Mouse (Mus musculus): ENCODE results near the gene Tuba4a. TPM values are rescaled to one million over a fixed set of nuclear protein-coding genes. Genes with fewer than 3 reads are reported as not detected.

Gene Tuba4a
- polyA plus RNA-seq, 1 experiment, result 188 TPM

DNA sequence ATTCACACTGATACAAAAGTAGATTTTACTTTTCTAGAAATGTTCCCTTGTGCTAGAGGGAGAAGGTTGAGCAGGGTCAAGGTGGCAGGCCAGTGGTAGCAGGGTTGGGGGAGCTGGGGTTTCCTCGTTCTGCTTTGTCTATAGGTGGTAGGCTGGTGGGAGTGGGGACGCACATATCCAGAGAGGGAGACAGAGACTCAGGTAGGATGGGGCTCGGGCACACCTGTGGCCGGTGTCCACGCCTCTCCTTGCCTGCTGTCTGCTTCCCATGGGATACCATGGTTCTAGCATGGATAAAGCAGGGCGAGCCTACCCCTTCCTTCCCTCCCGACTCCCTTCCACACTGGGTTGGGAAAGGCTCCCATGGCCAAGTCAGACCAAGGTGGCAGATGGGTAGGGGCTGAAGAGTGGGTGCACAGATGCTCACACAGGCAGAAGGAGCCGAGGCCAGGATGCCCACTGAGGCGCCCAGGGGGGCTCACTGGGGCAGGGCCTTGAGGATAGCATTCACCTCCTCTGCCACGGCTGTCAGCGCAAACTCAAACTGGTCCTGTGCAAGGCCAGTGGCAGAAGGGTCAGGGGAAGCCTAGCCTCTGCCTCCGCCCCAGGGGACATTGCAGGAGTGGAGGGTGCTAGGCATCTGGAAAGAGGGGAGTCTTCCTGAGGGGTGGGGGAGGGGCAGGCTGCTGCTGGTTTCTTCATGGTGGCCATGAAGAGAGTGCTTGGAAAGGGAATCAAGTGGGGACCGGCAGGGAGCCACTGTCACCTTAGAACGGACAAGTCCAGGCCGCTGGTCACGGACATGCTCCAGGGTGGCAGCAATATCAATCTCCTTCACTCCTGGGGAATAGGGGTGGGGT lies 27.6 kb upstream of the Tuba4a start:
- Histone ChIP-seq H3K27me3 (ENCODE audit: control insufficient read depth, insufficient read depth, low read length) (no peaks in the 10 kb centered on the region), H3K27ac (ENCODE audit: insufficient read depth, low read depth, low read length) (no peak overlapping the region), H3K4me3 (ENCODE audit: low read depth, low read length) (no peak overlapping the region), H3K4me1 (ENCODE audit: control insufficient read depth, insufficient read depth, insufficient read length, low read length) (peaks cover 10% of the 10 kb centered on the region), H3K36me3 (ENCODE audit: control insufficient read depth, insufficient read depth, low read length) (peaks cover 6% of the 10 kb centered on the region; the same call in 1 of the 2 replicates)
- whole genome bisulfite sequencing, result 86% methylated on average over 16 of the region's 16 CpGs
- TF ChIP-seq CTCF (IDR thresholded peaks at IDR 0.05; ENCODE audit: extremely low read depth, insufficient read length, insufficient replicate concordance, low read depth, low read length) (no peak), POLR2A (IDR thresholded peaks at IDR 0.05; ENCODE audit: low read depth, low read length) (no peak)

DNA sequence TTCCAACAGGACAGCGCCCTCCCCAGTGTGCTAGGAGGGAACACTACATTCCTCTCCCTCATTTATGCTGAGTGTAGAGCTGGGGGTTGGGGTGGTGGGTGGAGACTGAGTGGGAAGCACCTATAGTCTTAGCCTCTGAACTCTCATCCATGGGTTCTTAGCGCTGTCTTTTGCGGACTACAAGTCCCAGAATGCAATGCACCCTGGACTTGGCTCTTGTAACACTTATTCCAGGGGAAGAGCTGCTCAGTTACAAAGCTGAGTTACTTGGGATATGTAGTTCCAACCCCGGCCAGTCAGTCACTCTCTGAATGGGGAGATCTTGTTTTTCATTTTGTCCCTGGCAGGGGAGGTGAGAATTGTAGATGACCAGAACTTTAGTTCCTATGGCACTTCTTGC lies 25.2 kb upstream of the Tuba4a start:
- WGBS, result 39% methylated on average over 4 of the region's 4 CpGs
- TF ChIP-seq POLR2A (IDR thresholded peaks at IDR 0.05; ENCODE audit: low read depth, low read length), result no peak
- TF ChIP-seq CTCF (IDR thresholded peaks at IDR 0.05; ENCODE audit: extremely low read depth, insufficient read length, insufficient replicate concordance, low read depth, low read length), result no peak
- H3K27me3 ChIP-seq (ENCODE audit: control insufficient read depth, insufficient read depth, low read length), result no peaks in the 10 kb centered on the region

DNA sequence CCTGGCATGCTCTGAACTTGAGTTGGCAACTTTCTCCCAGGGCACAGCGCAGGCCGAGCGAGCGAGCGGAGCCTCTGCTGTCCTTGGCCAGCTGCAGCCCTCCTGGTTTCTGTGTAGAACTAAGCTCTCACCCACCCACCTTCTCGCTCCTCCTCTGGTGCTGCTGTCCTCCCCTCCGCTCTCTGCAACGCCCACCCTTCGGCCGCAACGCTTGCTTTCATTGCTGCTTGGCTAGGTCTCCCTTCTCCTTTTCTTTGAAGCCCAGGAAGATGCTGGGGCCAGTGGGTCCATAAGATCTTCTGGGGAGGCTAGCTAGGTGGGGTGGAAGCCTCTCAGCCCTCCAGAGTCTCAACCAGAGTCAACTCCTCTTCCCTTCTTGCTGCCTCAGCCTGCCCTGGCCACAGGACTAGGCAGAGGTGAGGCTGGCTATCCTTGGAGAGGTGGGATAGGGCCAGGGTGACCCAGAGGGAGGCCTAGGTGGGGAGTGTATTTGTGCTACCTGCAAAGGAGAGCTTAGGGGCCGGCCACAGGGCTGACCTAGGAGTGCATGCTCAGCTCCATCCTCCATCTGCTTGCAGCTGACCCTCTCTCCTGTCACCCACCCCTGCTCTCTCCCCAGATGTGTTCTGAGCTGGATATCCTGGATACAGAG lies 24.6 kb upstream of the Tuba4a start:
- Histone ChIP-seq H3K4me3 (ENCODE audit: low read depth, low read length) (no peak overlapping the region), H3K27me3 (ENCODE audit: control insufficient read depth, insufficient read depth, low read length) (no peaks in the 10 kb centered on the region), H3K36me3 (ENCODE audit: control insufficient read depth, insufficient read depth, low read length) (peaks cover 25% of the 10 kb centered on the region), H3K4me1 (ENCODE audit: control insufficient read depth, insufficient read depth, insufficient read length, low read length) (0 out of 2 replicates have a peak, but pooled peaks cover 5% of the 10 kb centered on the region), H3K27ac (ENCODE audit: insufficient read depth, low read depth, low read length) (no peak overlapping the region)
- WGBS, result 93% methylated on average over 12 of the region's 12 CpGs
- TF ChIP-seq CTCF (IDR thresholded peaks at IDR 0.05; ENCODE audit: extremely low read depth, insufficient read length, insufficient replicate concordance, low read depth, low read length) (no peak), POLR2A (IDR thresholded peaks at IDR 0.05; ENCODE audit: low read depth, low read length) (no peak)

More for the DNA sequence above, 25.2 kb upstream of the Tuba4a start:
- Histone ChIP-seq H3K27ac (ENCODE audit: insufficient read depth, low read depth, low read length) (no peak overlapping the region), H3K36me3 (ENCODE audit: control insufficient read depth, insufficient read depth, low read length) (peaks cover 19% of the 10 kb centered on the region), H3K4me1 (ENCODE audit: control insufficient read depth, insufficient read depth, insufficient read length, low read length) (0 out of 2 replicates have a peak, but pooled peaks cover 5% of the 10 kb centered on the region), H3K4me3 (ENCODE audit: low read depth, low read length) (no peak overlapping the region)

DNA sequence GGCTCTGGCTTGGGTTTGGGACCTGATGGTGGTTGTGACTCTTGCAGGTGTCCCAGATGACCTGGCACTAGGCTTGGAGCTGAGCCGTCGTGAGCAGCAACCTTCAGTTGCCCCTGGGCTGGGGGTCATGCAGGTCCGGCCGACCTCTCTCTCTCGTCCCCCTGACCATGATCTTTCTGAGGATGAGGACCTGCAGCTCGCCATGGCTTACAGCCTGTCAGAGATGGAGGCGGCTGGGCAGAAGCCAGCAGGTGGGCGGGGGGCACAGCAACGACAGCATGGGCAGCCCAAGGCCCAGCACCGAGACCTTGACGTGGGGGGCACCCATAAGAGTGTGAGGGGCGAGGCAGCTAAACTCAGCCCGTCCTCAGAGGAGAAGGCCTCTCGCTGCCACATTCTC lies 23.7 kb upstream of the Tuba4a start:
- Histone ChIP-seq H3K4me1 (ENCODE audit: control insufficient read depth, insufficient read depth, insufficient read length, low read length) (0 out of 2 replicates have a peak, but pooled peaks cover 2% of the 10 kb centered on the region), H3K27me3 (ENCODE audit: control insufficient read depth, insufficient read depth, low read length) (no peaks in the 10 kb centered on the region), H3K36me3 (ENCODE audit: control insufficient read depth, insufficient read depth, low read length) (peaks cover 25% of the 10 kb centered on the region), H3K27ac (ENCODE audit: insufficient read depth, low read depth, low read length) (no peak overlapping the region), H3K4me3 (ENCODE audit: low read depth, low read length) (no peak overlapping the region)
- TF ChIP-seq CTCF (IDR thresholded peaks at IDR 0.05; ENCODE audit: extremely low read depth, insufficient read length, insufficient replicate concordance, low read depth, low read length) (no peak), POLR2A (IDR thresholded peaks at IDR 0.05; ENCODE audit: low read depth, low read length) (no peak)
- WGBS, result 95% methylated on average over 14 of the region's 14 CpGs

DNA sequence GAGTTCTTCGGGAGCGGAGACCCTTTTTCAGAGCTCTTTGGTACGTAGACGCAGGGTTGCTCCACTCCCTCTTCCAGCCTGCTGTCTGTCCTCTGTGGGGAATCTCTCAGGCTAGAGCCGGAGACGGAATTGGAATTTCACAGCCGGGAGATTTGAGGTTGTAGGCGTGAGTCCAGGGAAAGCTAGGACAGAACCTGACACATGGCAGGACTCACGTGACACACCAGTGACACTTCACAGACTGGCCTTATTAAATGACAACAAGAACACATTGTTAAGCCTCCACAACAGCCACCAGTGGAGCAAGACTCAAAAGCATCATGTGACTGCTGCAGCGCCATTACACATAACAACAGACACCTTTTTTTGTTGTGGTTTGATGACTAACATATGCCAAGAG lies 19.9 kb upstream of the Tuba4a start:
- Histone ChIP-seq H3K27me3 (ENCODE audit: control insufficient read depth, insufficient read depth, low read length) (no peaks in the 10 kb centered on the region), H3K27ac (ENCODE audit: insufficient read depth, low read depth, low read length) (no peak overlapping the region), H3K36me3 (ENCODE audit: control insufficient read depth, insufficient read depth, low read length) (peaks cover 25% of the 10 kb centered on the region), H3K4me3 (ENCODE audit: low read depth, low read length) (no peak overlapping the region), H3K4me1 (ENCODE audit: control insufficient read depth, insufficient read depth, insufficient read length, low read length) (peaks cover 5% of the 10 kb centered on the region; the same call in 1 of the 2 replicates)
- WGBS, result 90% methylated on average over 10 of the region's 10 CpGs
- TF ChIP-seq POLR2A (IDR thresholded peaks at IDR 0.05; ENCODE audit: low read depth, low read length) (no peak), CTCF (IDR thresholded peaks at IDR 0.05; ENCODE audit: extremely low read depth, insufficient read length, insufficient replicate concordance, low read depth, low read length) (no peak)

DNA sequence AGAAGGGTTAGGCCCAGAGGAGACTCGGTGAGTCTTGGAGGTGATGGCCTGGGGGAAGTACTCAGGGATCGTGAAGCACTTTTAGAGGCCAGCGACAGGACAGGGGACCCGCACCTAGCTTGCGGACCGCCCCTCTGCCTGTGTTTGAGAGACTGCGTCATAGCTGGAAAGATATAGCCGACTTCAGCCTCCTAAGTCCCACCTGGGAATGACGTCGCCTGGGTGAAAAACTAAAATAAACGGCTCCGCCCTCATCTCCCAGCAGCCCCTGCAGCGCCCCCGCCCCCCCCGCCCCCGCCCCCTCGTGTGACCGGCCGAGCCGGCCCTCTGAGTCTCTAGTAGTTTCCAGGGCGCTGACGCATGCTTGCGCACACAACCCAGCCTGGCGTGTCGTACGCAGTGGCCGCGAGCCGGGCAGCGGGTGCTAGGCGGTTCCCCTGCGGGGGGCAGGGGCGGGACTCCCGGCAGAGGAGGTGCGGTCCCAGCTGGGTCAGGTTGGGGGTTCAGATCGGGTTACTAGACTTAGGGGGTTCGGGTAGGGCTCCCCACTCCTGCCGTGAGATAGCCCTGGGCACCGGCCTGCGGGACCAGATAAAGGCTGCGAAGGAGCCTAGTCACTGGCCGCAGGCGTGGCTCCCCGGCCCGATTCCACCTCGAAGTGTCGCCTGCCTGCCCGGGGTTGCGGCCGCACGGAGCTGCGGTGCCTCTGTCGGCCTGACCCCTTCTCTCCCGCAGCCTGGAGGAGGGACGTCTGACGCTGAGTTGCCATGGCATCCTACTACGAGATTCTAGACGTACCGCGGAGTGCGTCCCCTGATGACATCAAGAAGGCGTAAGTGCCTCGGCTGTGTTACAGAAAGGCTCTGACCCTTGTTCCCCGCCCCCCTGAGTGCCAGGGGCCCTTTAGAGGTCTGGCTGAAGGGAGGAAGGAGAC lies 16.7 kb upstream of the Tuba4a start, which contains the start of gene Dnajb2:
TSS of gene Dnajb2 (plus strand) at position 290 of the 934 bp plus-strand sequence.
- WGBS, result under 1% methylated on average over 63 of the region's 64 CpGs
- H3K27ac ChIP-seq (ENCODE audit: insufficient read depth, low read depth, low read length), result peak within 1 kb of the TSS; percentile 91
- no peaks in the 10 kb centered on the region for H3K27me3 ChIP-seq (ENCODE audit: control insufficient read depth, insufficient read depth, low read length)
- peak; percentile 72 for TF ChIP-seq POLR2A (IDR thresholded peaks at IDR 0.05; ENCODE audit: low read depth, low read length)
- TF ChIP-seq CTCF (IDR thresholded peaks at IDR 0.05; ENCODE audit: extremely low read depth, insufficient read length, insufficient replicate concordance, low read depth, low read length), result no peak
- peaks cover 17% of the 10 kb centered on the region for H3K36me3 ChIP-seq (ENCODE audit: control insufficient read depth, insufficient read depth, low read length)
- peak within 1 kb of the TSS; percentile 99 for H3K4me3 ChIP-seq (ENCODE audit: low read depth, low read length)
- peaks cover 8% of the 10 kb centered on the region; the same call in 1 of the 2 replicates for H3K4me1 ChIP-seq (ENCODE audit: control insufficient read depth, insufficient read depth, insufficient read length, low read length)
